Comparison of ENCODE assay signal across 27 mouse cellular contexts in the genomic region with DNA sequence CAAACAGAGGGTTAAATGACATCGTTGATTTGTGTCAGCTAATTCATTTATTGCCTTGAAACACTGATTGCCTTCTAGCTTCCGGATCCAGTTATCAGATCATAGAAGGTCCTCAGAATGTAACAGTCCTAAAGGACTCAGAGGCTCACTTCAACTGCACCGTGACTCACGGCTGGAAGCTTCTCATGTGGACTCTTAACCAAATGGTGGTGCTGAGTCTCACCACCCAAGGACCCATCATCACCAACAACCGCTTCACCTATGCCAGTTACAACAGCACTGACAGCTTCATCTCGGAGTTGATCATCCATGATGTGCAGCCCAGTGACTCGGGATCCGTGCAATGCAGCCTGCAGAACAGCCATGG.
DNase-seq lines count a peak whose midpoint lies in the region; ATAC-seq and TF ChIP-seq lines count a peak whose summit lies in the region.
"Had no signal": no experiment of that assay in that cellular context is flagged by ENCODE, and none has a peak within 500 bp of the region (broad histone marks: within the 10 kb centered on the region; RNA-seq: fewer than 3 reads in every experiment).

No protein-coding gene starts in this region.

- peaks cover 21 to 37% of the 10 kb centered on the region in 2 experiments for H3K4me1 ChIP-seq in CH12.LX (ENCODE audit: control insufficient read depth in 1 of 2, insufficient read depth in 2 of 2)
- H3K4me1 ChIP-seq in intestine, embryonic 16.5 days (ENCODE audit: control insufficient read depth, insufficient read depth, low read length), result peaks cover 15% of the 10 kb centered on the region
- H3K4me1 ChIP-seq in hindbrain, embryonic 12.5 days, result no peaks in the 10 kb centered on the region
- H3K4me1 ChIP-seq: forebrain, embryonic 13.5 days; hindbrain, embryonic 10.5 days; hindbrain, embryonic 15.5 days had no signal

- 0 out of 2 replicates have a peak overlapping the region, but pooled peaks have one; percentile 5 for H3K27ac ChIP-seq in CH12.LX (ENCODE audit: insufficient read depth, low read depth)
- no peak overlapping the region for H3K27ac ChIP-seq in intestine, embryonic 16.5 days (ENCODE audit: low read length)
- no peak overlapping the region for H3K27ac ChIP-seq in hindbrain, embryonic 12.5 days
- H3K27ac ChIP-seq: embryonic facial prominence, embryonic 10.5 days; embryonic facial prominence, embryonic 13.5 days; forebrain, embryonic 13.5 days; hindbrain, embryonic 10.5 days; hindbrain, embryonic 15.5 days had no signal

- peaks cover 50% of the 10 kb centered on the region for H3K79me2 ChIP-seq in C2C12 (ENCODE audit: control insufficient read depth, insufficient read depth)
- no peaks in the 10 kb centered on the region for H3K79me2 ChIP-seq in CH12.LX (replicated peaks; ENCODE audit: control insufficient read depth, extremely low read depth, insufficient read depth, poor library complexity, severe bottlenecking)

- no peak for DNase-seq in CH12.LX (ENCODE audit: extremely low read depth)
- no peak for DNase-seq in adrenal gland, adult 18-20 months (ENCODE audit: low spot score in 2 of 2)
- DNase-seq in ovary, postnatal 36 days (ENCODE audit: low spot score), result no peak
- DNase-seq: adrenal gland, adult 2 months; adrenal gland, postnatal 14 days; cerebellum, adult 11 months; cerebellum, adult 2 months; cerebellum, adult 9-11 months; cerebellum, postnatal 25 days; embryo, embryonic 11 days; gastrocnemius, postnatal 10 days; gastrocnemius, postnatal 36 days had no signal

- no peak for TF ChIP-seq POLR2A in CH12.LX (IDR thresholded peaks at IDR 0.05; ENCODE audit: low read depth, low read length)

- peak overlapping the region; percentile 48 for H3K4me3 ChIP-seq in C2C12 (ENCODE audit: insufficient read depth, poor library complexity, severe bottlenecking)
- H3K4me3 ChIP-seq in CH12.LX (replicated peaks in 1 of 3; ENCODE audit: low read depth in 2 of 3, low read length in 2 of 3, poor library complexity in 1 of 3), result peak overlapping the region in 1 of 3 experiments; percentile 8
- no peak overlapping the region for H3K4me3 ChIP-seq in intestine, embryonic 16.5 days (ENCODE audit: low read length)
- no peak overlapping the region for H3K4me3 ChIP-seq in hindbrain, embryonic 12.5 days
- H3K4me3 ChIP-seq: embryonic facial prominence, embryonic 10.5 days; embryonic facial prominence, embryonic 13.5 days; erythroblast, embryonic 14.5 days; forebrain, embryonic 13.5 days; hindbrain, embryonic 10.5 days; hindbrain, embryonic 15.5 days had no signal

- in situ Hi-C loops in CH12.LX (cut with MboI; ENCODE audit: low pct_ligation_motif_present, low pct_unique_long_range_greater_than_20kb, low sequenced_read_pairs), result loop anchor here (5.0 kb wide), 1 partner anchor 95 kb away; a partner anchor contains a TSS

- peak overlapping the region; percentile 4; the same call in 1 of the 2 replicates for H3K4me2 ChIP-seq in CH12.LX (ENCODE audit: insufficient read depth, low read depth, poor library complexity, severe bottlenecking)
- no peak overlapping the region for H3K4me2 ChIP-seq in intestine, embryonic 16.5 days (ENCODE audit: low read depth, low read length)
- no peak overlapping the region for H3K4me2 ChIP-seq in hindbrain, embryonic 12.5 days (replicated peaks)
- H3K4me2 ChIP-seq: embryonic facial prominence, embryonic 13.5 days; forebrain, embryonic 13.5 days; heart, embryonic 11.5 days; hindbrain, embryonic 15.5 days had no signal

- no peaks in the 10 kb centered on the region for H3K27me3 ChIP-seq in C2C12 (ENCODE audit: control insufficient read depth, insufficient read depth, insufficient read length)
- no peaks in the 10 kb centered on the region for H3K27me3 ChIP-seq in CH12.LX (replicated peaks)
- no peaks in the 10 kb centered on the region for H3K27me3 ChIP-seq in intestine, embryonic 16.5 days (replicated peaks; ENCODE audit: control insufficient read depth, insufficient read depth, low read length)
- H3K27me3 ChIP-seq in hindbrain, embryonic 12.5 days, result no peaks in the 10 kb centered on the region
- H3K27me3 ChIP-seq: embryonic facial prominence, embryonic 13.5 days; forebrain, embryonic 13.5 days; hindbrain, embryonic 15.5 days; Patski had no signal

- no peak for TF ChIP-seq CTCF in C2C12 (IDR thresholded peaks at IDR 0.05; ENCODE audit: control insufficient read depth, insufficient read depth, insufficient read length)
- no peak for TF ChIP-seq CTCF in CH12.LX (conservative IDR thresholded peaks at IDR 0.05 in 1 of 2, IDR thresholded peaks at IDR 0.05 in 1 of 2; ENCODE audit: low read depth in 2 of 2, low read length in 2 of 2)

- H3K36me3 ChIP-seq in C2C12 (ENCODE audit: control insufficient read depth, insufficient read depth) (peaks cover 4% of the 10 kb centered on the region), CH12.LX (replicated peaks in 1 of 2; ENCODE audit: control insufficient read depth in 1 of 2, insufficient read depth in 1 of 2, low read length in 1 of 2) (no peaks in the 10 kb centered on the region)
- H3K36me3 ChIP-seq in intestine, embryonic 16.5 days (ENCODE audit: control insufficient read depth, insufficient read depth, low read length), result no peaks in the 10 kb centered on the region
- H3K36me3 ChIP-seq in hindbrain, embryonic 12.5 days, result no peaks in the 10 kb centered on the region
- H3K36me3 ChIP-seq: embryonic facial prominence, embryonic 10.5 days; embryonic facial prominence, embryonic 13.5 days; G1E; hindbrain, embryonic 10.5 days; hindbrain, embryonic 15.5 days had no signal

- H3ac ChIP-seq in C2C12 (ENCODE audit: control insufficient read depth, insufficient read length, low read depth), result peak overlapping the region; percentile 66

- peak; percentile 66 for ATAC-seq in intestine, embryonic 16.5 days
- peak; percentile 25; the same call in 1 of the 2 replicates for ATAC-seq in monocyte, adult 5-6 weeks (replicated peaks; ENCODE audit: insufficient number of reproducible peaks, low FRiP score, low TSS enrichment, poor library complexity, severe bottlenecking)
- no peak for ATAC-seq in inflammation-experienced regulatory T-cells, adult 6 months
- ATAC-seq in hindbrain, embryonic 12.5 days (ENCODE audit: low FRiP score), result no peak
- ATAC-seq: forebrain, embryonic 13.5 days; forebrain, embryonic 16.5 days; Patski had no signal

- no peak overlapping the region for H3K9ac ChIP-seq in CH12.LX (ENCODE audit: insufficient read depth, low read depth)
- no peak overlapping the region for H3K9ac ChIP-seq in intestine, embryonic 16.5 days (ENCODE audit: low read depth, low read length)
- no peak overlapping the region for H3K9ac ChIP-seq in hindbrain, embryonic 12.5 days
- H3K9ac ChIP-seq: embryonic facial prominence, embryonic 13.5 days; forebrain, embryonic 13.5 days; hindbrain, embryonic 15.5 days had no signal

- TF ChIP-seq RAD21 in CH12.LX (IDR thresholded peaks at IDR 0.05; ENCODE audit: low read depth, low read length), result no peak

- peaks cover 3% of the 10 kb centered on the region for H3K9me3 ChIP-seq in CH12.LX (replicated peaks; ENCODE audit: low read length)
- H3K9me3 ChIP-seq in intestine, embryonic 16.5 days (ENCODE audit: control insufficient read depth, low read length), result no peaks in the 10 kb centered on the region
- H3K9me3 ChIP-seq in hindbrain, embryonic 12.5 days (replicated peaks), result no peaks in the 10 kb centered on the region
- H3K9me3 ChIP-seq: embryonic facial prominence, embryonic 10.5 days; embryonic facial prominence, embryonic 13.5 days; forebrain, embryonic 13.5 days; hindbrain, embryonic 10.5 days; hindbrain, embryonic 15.5 days had no signal

- 60% methylated on average over 8 of the region's 8 CpGs for WGBS in intestine, embryonic 16.5 days
- WGBS in hindbrain, embryonic 12.5 days, result 88% methylated on average over 8 of the region's 8 CpGs

- peaks cover 32% of the 10 kb centered on the region for H3K79me3 ChIP-seq in C2C12 (ENCODE audit: low read depth)

- dilution Hi-C loops in CH12.LX (cut with MboI; ENCODE audit: extremely low pct_ligation_motif_present, extremely low pct_unique_long_range_greater_than_20kb, low sequenced_read_pairs), result no loop called here

- TF ChIP-seq EP300 in CH12.LX (IDR thresholded peaks at IDR 0.05; ENCODE audit: low read length), result no peak

TF ChIP-seq in C2C12, 6 proteins besides CTCF, POLR2A, EP300 and RAD21:
- TF ChIP-seq CEBPB (IDR thresholded peaks at IDR 0.05; ENCODE audit: low read depth) (no peak), USF1 (IDR thresholded peaks at IDR 0.05; ENCODE audit: low read depth) (no peak), MAX (IDR thresholded peaks at IDR 0.05) (no peak), MYOD1 (IDR thresholded peaks at IDR 0.05; ENCODE audit: control insufficient read depth, insufficient read length, low read depth) (no peak), MYOG (IDR thresholded peaks at IDR 0.05; ENCODE audit: control insufficient read depth, extremely low read depth, insufficient read length) (no peak), FOSL1 (IDR thresholded peaks at IDR 0.05; ENCODE audit: insufficient read depth, low read length, poor library complexity, severe bottlenecking) (no peak)

TF ChIP-seq in CH12.LX, 34 proteins besides CTCF, POLR2A, EP300 and RAD21:
- TF ChIP-seq ZMIZ1 (IDR thresholded peaks at IDR 0.05; ENCODE audit: low read depth, low read length) (no peak), UBTF (IDR thresholded peaks at IDR 0.05; ENCODE audit: low read depth, low read length) (0 out of 2 replicates have a peak, but pooled peaks have one; percentile 15)

Comparison
In these comparisons a context has a peak if more than half of its experiments do, and no peak if none do; other contexts are left out.
1. ATAC-seq: peak in intestine, embryonic 16.5 days (single experiment) and monocyte, adult 5-6 weeks (single experiment); none in inflammation-experienced regulatory T-cells, adult 6 months (single experiment) and hindbrain, embryonic 12.5 days (single experiment).